Mouse (Mus musculus) activated CD4-positive, CD25-positive, alpha-beta regulatory T cell, adult 4 months (primary cell): Measurements from ENCODE around the gene Acly. TPM values are rescaled to one million over a fixed set of nuclear protein-coding genes. Genes with fewer than 3 reads are reported as not detected.
A peak's percentile ranks its signal among the peaks of the same experiment; 100 is the strongest.

Experiments used
- ATAC-seq: one replicate; pipeline ENCODE4 v1.8.0; 2017
- polyA plus RNA-seq, 2 experiments: library from polyadenylated mRNA; unstranded; fragments of 100-300 nt; shearing (Covaris generic); gene quantifications; one replicate each; pipeline ENCODE4 v1.2.1; 2017

Gene Acly
- polyA plus RNA-seq, 2 experiments from 2014 or later: 57.2 to 76.7 TPM

GRCm38 (mm10) chr11:100440691-100441522, 86.9 kb downstream of the Acly start:
- ATAC-seq: peak; percentile 90

GRCm38 (mm10) chr11:100437901-100438300, 89.9 kb downstream of the Acly start:
- ATAC-seq: no peak

- no peak for ATAC-seq
These were observed 92.0 kb downstream of the Acly start for GRCm38 (mm10) chr11:100435678-100436246.

- ATAC-seq: no peak
These were observed 95.8 kb downstream of the Acly start for GRCm38 (mm10) chr11:100432002-100432401.

GRCm38 (mm10) chr11:100430052-100430451, 97.7 kb downstream of the Acly start:
- ATAC-seq: no peak

GRCm38 (mm10) chr11:100428612-100429199, 99.1 kb downstream of the Acly start:
- no peak for ATAC-seq

GRCm38 (mm10) chr11:100426820-100427219, 101.0 kb downstream of the Acly start:
- no peak for ATAC-seq

Other genes with a start within 250 kb of the Acly start
- gene Eif1, start 208.1 kb downstream of the Acly start, polyA plus RNA-seq: 1,000 to 10,000 TPM; 1,765 to 2,357 TPM
- not detected for gene Gast, start 193.6 kb downstream of the Acly start, polyA plus RNA-seq
- gene Hap1, start 171.9 kb downstream of the Acly start, polyA plus RNA-seq: under 1 TPM in 1 of 2 experiments, not detected in 1; 0.87 TPM
- 1 to 10 TPM in 1 of 2 experiments, under 1 TPM in 1; 0.19 to 1.5 TPM for gene Jup, start 130.2 kb downstream of the Acly start, polyA plus RNA-seq
- gene P3h4, start 113.2 kb downstream of the Acly start, polyA plus RNA-seq: not detected
- not detected for gene Fkbp10, start 112.3 kb downstream of the Acly start, polyA plus RNA-seq
- 100 to 1,000 TPM; 118 to 125 TPM for gene Nt5c3b, start 86.2 kb downstream of the Acly start, polyA plus RNA-seq
- gene Klhl10, start 86.1 kb downstream of the Acly start, polyA plus RNA-seq: not detected
- gene Klhl11, start 55.3 kb downstream of the Acly start, polyA plus RNA-seq: 1 to 10 TPM; 1.9 to 2.1 TPM
- under 1 TPM in 1 of 2 experiments, not detected in 1; 0.15 TPM for gene Ttc25, start 17.6 kb upstream of the Acly start, polyA plus RNA-seq
- gene Cnp, start 46.9 kb upstream of the Acly start, polyA plus RNA-seq: 100 to 1,000 TPM; 181 to 201 TPM
- gene Nkiras2, start 91.2 kb upstream of the Acly start, polyA plus RNA-seq: 10 to 100 TPM; 28.2 to 28.8 TPM
- gene Dnajc7, start 92.2 kb upstream of the Acly start, polyA plus RNA-seq: 100 to 1,000 TPM; 237 to 338 TPM
- under 1 TPM in 1 of 2 experiments, not detected in 1; 0.17 TPM for gene Zfp385c, start 164.5 kb upstream of the Acly start, polyA plus RNA-seq
- gene Dhx58, start 176.3 kb upstream of the Acly start, polyA plus RNA-seq: 10 to 100 TPM; 25.3 to 42.0 TPM
- 10 to 100 TPM; 11.2 to 13.3 TPM for gene Kat2a, start 184.5 kb upstream of the Acly start, polyA plus RNA-seq
- under 1 TPM; 0.70 to 0.78 TPM for gene Hspb9, start 185.8 kb upstream of the Acly start, polyA plus RNA-seq
- gene Rab5c, start 210.2 kb upstream of the Acly start, polyA plus RNA-seq: 10 to 100 TPM; 29.0 to 44.1 TPM
- under 1 TPM; 0.11 to 0.34 TPM for gene Kcnh4, start 231.9 kb upstream of the Acly start, polyA plus RNA-seq
- gene Hcrt, start 234.9 kb upstream of the Acly start, polyA plus RNA-seq: not detected
- gene Ghdc, start 243.0 kb upstream of the Acly start, polyA plus RNA-seq: 1 to 10 TPM; 3.2 to 5.3 TPM